Mouse (Mus musculus) mammary gland, adult 2 months (tissue): ENCODE results near the gene Agr3. TPM values are rescaled to one million over a fixed set of nuclear protein-coding genes. Genes with fewer than 3 reads are reported as not detected.

Experiments
- polyA plus RNA-seq: library from polyadenylated mRNA; depleted of rRNA; stranded (reverse); fragments of >200 nt; gene quantifications from 2 replicates; pipeline ENCODE4 v1.2.3, GENCODE M21; 2012; ENCODE audit warnings: low replicate concordance; rRNA removed

Agr3 gene
- not detected in 2 replicates for polyA plus RNA-seq

DNA sequence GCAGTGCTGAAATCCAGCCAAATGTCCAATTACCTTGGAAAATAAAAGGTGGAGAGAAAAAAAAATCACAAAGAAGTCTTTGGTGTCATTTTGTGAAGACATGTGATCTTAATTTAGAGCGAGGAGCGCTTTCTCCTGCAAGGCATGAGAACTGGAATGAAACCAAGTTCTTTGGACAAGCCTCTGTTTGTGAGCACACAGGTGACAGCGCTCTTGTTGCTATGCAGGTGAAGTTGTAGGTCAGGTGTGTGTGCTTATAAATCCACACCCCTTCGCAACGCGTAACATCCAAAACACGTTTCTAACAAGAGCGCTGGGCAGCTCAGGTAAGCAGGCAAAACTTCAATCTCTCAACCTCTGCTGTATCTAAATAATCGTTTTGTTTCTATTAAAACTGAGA, at the start of gene Agr3:
TSS of gene Agr3 (plus strand) at position 219 of the 400 bp plus-strand sequence.

DNA sequence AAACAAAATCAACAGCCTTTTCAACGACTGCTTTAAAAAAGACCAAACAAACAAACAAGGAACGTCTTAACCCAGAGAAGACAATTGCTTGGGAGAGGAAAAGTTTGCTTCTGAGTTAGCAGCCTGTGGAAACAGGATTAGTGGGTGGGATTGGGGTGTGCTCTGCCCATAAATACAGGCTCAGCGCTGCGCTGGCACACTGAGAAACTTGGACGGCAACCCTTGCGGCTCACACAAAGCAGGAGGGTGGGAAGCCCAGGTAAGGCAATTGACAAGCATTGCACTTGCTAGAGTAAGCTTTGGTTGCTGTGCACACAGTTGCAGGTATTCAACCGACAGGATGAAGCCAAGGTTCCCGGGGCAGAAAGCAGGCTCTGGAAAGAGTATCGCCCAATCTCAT, 67.3 kb downstream of the Agr3 start, which contains the start of gene Agr2:
TSS of gene Agr2 (plus strand) at position 197 of the 400 bp plus-strand sequence.

Other genes with a start within 250 kb of the Agr3 start
- not detected in 2 replicates for gene Agr2, start 67.3 kb downstream of the Agr3 start, polyA plus RNA-seq
- gene Tspan13, start 116.9 kb downstream of the Agr3 start, polyA plus RNA-seq: 146 and 515 TPM in 2 replicates
- gene Ankmy2, start 231.5 kb downstream of the Agr3 start, polyA plus RNA-seq: 6.0 and 12.0 TPM in 2 replicates
- 9.3 and 36.5 TPM in 2 replicates for gene Bzw2, start 232.5 kb downstream of the Agr3 start, polyA plus RNA-seq